Mouse (Mus musculus): ENCODE results near the gene Nbl1.

GRCm38 (mm10) chr4:139130701-139131549, 38.1 kb upstream of the Nbl1 start, which contains the start of gene Minos1:
- TF ChIP-seq FLI1 (IDR thresholded peaks at IDR 0.05; ENCODE audit: low read length) (peak; percentile 63; the same call in 1 of the 2 replicates), GATA1 (IDR thresholded peaks at IDR 0.05; ENCODE audit: borderline replicate concordance, low read length) (no peak)

Measured in megakaryocyte, embryonic 14.5 days (primary cell).